Mouse (Mus musculus) 416B (cell line): ENCODE measurements at regions not wholly inside any gene's neighbourhood (a gene's known extent, or its start where the extent isn't known, plus 50 kb on each side); places are given as distances from the start of the nearest gene placed in this dataset.
"Not testable (repeated sequence)": the region's sequence is repeated elsewhere in the genome, so short reads cannot be mapped to it uniquely, and the experiment has no call there.

Experiments used
- DNase-seq: peaks from one replicate; pipeline ENCODE4 v3.0.0; 2011; ENCODE audit warnings: low read depth

DNA sequence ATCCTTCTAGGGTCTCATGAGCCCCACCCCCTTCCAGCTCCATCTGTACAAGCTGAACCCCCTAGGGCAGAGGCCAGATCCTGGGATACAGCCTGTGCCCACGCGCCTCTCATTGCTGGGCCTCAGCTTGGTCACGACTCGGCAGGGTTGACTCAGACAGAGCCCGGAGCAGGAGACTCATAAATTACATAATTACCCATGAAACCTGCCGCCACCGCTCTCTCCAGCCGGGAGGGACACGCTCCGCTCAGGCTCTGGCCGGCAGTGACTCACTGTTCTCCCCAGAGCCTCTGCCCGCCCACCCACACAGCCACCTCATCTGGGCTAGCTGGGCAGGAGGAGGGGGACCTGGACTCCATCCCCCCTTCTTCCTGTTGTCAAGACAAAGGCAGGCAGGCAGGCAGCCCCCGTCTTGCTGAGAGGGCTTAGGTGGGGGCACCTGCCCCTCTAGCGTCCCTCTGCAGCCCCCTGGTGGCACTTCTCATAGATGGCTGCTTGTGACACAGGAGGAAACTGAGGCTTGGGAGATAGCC, 149.6 kb upstream of the Rtl1 start:
- DNase-seq: no peak

DNA sequence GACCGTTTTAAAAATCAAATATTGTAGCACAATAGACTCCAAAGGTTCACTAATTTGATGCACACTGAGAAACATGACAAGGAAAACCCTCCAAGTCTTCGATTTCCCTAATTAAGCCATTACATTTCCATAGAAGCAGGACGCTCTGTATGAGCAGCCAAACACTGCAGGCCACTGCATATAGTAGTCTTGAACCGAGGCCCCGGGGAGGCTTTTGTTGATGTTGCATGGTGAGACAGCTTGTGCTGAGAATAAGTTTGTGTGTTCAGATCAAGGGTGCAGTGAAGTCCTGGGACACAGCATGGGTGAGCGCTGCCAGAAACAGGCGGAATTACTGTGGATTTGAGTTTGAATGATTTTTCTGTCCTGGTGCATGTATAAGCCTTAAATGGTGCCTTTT, 154.9 kb upstream of the Rtl1 start:
- DNase-seq: no peak

DNA sequence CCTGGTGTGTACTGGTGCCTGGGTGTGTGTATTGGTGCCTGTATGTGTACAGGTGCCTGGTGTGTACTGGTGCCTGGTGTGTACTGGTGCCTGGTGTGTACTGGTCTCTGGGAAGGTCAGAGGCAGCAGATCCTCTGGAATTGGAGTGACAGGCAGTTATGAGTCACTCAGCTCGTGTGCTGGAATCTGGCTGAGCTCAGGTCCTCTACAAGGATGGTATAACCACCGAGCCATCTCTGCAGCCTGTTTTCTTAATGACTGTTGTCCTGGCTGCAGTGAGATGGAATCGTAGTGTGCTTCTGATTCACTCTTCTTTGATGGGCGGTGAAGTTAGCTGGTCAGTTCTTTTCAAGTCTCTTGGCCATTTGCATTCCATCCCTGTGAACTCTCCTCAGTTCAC, 164.2 kb upstream of the Rtl1 start:
- DNase-seq: no peak

DNA sequence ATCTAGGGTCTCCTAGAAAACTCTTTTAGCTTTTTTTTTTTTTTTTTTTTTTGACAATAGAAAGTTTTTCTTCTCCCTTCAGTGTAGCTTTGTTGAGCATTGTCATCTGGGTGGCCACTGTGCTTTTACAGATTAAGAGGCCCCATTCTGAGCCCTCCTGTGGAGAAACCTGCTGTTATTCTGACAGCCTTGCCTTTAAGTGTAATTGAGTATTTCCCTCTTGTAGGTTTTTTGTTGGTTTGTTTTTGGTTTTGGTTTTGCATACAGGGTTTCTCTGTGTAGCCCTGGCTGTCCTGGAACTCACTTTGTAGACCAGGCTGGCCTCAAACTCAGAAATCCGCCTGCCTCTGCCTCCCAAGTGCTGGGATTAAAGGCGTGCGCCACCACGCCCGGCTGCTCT, 166.5 kb upstream of the Rtl1 start:
- not testable (repeated sequence) for DNase-seq

DNA sequence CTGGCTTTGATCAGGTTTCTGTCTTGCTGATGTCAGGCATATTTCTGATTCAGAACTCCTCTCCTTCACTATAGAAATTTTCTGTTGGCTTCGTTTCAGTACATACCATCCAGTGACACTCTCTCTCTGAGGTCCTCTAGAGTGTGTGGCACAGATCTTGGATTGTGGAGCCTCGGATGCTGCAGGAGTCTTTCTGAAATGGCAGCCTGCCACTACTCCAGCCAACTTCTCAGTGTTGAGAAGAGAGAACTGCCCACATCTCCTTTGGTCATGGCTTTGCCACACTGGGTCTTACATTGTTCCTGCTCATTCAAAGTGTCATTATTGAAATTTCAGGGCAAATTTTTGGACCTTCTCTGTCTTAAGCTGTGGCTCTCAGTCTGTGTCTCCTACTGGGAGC, 172.4 kb upstream of the Rtl1 start:
- DNase-seq: no peak

DNA sequence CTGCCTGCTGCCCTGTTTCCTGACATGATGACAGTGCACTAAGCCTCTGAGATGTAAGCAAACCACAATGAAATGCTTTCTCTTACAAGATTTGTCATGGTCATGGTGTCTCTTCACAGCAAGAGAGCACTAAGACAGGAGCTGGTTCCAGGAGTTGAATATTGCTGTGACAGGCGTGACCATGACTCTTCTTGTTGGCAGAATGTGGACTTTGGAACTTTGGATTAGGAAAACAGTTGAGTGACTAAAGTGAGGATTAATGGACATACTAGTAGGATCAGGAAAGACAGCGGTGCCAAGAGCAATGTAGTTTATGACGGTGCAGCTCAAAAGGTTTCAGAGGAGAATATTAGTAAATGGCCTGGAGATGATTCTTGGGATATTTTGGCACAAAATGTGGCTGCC, 173.8 kb upstream of the Rtl1 start:
- DNase-seq: no peak

DNA sequence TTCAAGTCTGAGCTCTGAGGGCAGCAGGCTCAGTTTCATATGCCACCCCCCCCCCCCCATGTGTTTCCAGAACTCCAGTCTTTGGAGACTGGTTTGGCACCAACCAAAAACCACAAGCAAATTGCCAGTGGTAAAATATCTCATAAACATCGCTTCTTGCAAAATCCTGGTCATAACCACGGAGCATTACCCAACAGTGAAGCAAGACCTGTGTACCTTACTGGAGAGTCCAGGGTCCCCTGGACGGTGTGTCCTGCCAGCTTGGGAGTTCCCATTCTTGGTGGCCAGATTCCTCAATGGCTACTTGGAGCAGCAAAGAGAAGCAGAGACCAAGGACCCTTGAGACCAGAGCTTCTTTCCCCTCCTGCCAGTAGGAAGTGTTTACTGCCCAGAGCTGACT, 198.7 kb upstream of the Rtl1 start:
- DNase-seq: no peak

DNA sequence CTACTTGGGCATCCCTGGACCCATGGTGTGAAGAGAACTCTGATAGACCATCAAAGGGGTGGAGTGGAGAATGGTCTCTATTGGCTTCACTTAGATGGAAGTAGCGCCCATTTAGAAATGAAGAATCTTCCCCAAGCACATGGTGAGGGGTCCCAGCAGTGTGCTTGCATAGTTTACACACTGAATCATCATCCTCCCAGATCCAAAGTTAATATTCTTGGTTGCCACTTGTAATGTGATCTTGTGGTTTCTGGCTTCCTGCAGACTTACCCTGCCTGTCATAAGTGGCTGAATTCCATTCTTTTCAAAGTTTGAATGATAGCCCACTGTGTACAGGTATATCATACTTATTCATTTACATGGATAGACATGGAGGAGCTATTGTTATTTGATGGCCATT, 199.3 kb upstream of the Rtl1 start:
- no peak for DNase-seq

DNA sequence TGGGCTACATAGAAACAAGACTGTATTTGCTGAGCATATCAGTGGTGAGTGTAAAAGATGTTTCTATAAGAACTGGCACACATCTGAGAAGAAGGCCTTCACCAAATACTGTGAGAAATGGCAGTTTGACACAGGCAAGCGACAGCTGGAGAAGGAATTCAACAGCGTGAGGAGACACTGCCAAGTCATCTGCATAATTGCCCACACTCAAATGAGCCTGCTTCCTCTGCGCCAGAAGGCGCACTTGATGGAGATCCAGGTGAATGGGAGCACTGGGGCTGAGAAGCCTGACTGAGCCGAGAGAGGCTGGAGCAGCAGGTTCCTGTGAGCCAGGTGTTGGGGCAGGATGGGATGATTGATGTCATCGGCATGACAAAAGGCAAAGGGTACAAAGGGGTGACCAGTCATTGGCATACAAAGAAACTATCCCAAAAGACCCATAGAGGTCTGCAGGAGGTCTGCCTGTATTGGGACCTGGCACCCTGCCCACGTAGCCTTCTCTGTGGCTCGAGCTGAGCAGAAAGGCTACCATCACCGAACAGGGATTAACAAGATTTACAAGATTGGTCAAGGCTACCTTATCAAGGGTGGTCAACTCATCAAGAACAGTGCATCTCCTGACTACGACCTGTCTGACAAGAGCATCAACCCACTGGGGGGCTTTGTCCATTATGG, 227.2 kb upstream of the Rtl1 start:
- no peak for DNase-seq

DNA sequence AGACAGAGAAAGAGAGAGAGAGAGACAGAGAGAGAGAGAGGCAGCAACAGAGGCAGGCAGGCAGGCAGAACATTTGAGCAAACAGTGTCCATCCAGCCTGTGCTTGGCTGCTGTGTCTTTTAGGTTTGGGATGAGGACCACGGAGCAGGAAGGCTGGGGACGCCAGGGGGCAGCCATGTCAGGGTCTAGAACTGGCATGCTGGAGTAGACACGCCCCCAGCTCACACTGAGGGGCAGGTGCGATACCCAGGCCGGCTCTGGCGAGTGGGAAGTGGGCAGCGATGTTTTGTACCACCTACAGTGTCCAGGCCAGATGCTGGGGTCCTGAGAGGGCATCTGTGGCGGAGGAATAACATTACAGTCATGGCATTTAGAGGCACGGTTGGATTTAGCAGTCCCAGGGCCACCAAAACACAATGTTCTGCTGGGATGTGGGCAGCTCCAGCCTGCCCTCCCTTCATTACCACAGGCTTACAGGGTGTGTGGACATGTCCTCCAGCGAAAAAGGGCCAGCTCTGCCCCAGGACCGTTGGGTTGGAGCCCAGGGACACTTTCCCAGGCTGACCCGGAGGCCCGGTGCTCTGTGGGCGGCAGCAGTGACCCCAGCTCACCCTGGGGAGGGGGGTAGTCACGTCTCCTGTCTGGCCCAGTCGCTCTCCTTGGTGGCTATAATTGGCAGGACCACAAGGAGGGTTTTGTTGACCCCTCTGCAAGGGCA, 230.3 kb upstream of the Rtl1 start:
- no peak for DNase-seq

DNA sequence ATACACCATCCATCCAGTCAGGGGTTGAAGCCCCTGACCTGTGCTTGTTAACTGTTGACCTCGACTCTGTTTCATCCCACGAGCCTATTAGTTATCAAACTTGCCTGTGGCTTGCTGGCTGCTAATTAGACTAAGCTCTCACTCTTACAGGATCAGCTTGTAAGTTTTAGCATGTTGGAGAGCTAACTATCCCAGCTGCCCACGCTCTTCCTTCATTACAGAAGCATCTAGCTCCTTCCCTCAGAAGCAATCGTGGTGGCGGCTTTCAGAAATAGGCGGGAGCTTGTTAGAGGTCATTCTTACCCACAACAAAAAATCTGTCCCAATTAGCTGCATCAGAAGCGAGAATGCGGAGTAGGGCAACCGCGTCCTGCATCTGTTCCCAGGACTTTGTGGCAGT, 232.8 kb upstream of the Rtl1 start:
- no peak for DNase-seq

DNA sequence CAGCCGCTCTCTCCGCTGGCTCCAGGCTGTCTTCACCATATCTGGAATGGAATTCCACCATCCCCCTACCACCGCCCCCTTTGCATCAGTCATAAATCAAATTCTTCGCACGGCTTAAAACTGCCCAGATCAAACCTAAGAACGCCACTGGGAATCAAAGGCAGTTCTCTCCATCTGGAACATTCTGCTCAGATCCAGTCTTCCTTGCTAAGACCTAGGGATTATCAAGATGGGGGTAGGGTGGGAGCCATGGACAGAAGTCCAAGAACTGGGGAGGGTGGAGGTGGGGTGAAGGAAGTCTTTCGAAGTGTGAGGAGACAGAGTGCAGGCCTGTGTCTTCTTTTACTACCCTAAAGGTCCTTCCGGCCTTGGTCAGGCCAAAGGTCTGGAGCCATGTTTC, 236.4 kb upstream of the Rtl1 start:
- DNase-seq: no peak

DNA sequence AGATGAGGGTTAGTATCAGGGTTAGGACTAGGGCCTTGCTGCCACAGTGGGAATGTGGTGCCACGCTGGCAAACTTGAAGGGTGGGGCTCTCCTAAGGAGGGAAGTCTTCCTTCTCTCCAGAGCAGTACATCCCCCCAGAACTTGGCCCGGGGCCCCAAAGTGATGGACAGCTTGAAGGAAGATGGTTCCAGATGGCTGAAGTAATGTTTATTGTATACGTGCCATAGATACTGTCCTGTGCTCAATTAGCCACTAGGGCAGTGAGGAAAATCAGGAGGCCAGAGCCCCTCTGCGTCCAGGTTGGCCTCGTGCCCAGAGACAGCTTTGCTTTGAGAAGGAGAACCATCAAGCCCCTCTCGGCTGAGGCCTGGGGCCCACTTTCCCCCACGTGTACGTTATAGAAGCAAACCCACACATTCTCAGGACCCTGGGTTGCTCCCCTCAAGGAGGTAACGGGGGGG, 239.0 kb upstream of the Rtl1 start:
- no peak for DNase-seq

DNA sequence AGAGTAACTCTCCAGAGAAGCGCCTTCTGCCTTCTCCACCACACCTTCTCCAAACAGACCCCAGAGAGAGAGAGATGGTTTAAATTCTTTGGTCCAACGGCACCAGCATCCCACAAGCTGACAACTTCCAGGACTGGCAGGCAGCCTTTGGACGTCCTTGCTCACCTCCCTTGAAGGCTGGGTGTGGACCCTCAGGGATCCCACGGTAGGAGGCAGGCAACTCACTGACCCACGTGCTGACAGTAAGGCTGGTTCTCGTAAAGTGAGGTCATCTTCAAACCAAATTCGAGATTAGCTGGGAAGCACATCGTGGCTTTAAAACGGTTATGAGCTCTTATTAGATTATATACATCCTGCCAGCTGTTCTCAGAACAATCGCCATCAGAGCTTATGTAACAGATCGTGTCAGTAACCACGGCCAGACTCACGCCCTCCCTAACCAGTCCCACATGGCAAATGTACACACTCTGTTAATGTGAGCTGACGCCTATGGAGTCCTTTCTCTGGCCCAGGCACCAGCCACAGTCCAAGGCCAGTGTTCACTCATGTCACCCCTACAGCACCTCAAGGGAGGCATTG, 239.9 kb upstream of the Rtl1 start:
- no peak for DNase-seq

DNA sequence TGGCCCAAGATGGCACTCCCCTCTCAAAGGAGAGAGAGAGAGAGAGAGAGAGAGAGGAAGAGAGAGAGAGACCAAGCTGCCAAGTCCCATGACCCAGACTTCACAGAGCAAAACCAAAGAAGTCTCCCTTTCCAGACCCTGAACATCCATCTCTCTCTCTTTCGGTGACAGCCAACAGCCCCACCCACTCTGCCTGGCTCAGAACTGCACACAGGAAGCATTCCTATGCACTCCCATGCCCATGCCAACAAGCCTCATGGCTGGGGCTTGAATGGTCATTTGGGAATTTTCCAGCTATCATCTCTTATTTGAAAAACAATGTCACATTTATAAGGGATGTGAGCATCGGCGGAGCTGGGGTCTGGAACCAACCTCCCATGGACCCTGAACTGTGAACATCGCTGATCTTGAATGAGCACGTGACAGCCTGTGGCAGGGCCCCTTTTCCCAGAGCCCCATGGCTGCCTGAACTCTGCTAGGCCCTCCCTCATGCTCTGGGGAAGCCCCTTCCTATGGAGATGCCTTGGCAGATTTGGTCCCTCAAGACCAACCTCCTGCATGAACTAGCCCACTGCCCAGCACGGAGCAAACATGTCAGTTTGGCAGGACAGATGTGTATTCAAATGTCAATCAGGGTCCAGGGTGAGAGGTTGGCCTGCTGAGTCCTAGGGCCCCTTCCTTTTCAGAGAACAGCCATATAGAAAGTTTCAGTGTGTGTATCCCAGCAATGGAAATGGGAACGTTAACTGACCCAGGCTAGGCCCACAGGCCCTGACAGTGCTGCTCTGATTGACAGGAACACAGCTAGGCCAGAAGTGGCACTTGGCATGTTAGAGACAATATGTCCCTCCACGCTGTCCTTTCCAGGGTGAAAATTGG, 244.8 kb upstream of the Rtl1 start:
- no peak for DNase-seq

DNA sequence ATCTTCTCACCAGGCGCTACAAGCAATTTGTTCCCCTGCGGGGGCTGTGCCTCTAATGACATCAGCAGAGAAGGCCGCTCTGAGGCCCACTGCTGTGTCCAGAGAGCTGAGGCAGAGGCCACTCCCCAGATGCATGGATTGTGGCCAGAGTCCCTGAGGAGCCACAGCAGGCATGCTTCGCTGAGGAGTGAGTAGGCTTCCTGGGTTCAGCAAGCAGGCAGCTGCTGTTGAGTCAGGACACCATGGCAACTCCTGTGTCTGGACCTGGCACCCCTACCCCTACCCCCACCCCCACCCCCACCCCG, 245.4 kb upstream of the Rtl1 start:
- DNase-seq: no peak

DNA sequence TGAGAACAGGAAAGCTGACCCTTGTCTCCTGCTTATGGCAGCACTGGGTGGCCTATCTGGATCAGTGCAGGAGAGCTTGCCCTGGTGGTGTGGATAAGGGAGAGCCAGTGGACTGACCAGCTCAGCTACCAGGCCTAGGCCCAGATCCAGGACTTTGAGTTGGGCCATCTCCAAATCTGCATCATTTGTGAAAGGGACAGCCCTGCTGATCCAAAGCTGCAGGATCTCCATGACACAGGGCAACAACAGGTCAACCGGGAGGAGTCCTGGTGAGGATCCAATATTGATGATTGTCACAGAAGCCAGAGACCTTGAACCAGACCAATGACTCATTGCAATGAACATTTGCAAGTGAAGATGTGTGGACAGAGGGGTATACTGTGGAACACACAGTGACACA, 256.2 kb upstream of the Rtl1 start:
- no peak for DNase-seq

DNA sequence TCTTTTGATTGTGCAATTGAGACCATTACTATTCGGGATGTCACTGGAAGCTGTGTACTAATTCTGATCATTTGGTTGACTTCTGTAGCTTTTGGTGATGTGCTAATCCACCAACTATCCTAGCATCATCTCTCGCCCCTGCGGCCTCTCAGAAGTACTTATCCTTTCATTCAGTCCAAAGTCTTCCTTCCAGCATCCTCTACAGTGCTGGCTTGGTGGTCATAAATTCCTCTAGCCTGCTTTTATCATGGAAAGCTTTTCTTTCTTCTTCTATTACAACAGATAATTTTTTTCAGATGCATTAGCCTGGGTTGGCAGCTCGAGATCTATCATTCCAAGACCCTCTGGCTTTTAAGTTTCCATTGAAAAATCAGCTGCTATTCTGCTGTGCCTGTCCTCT, 257.6 kb upstream of the Rtl1 start:
- DNase-seq: no peak

DNA sequence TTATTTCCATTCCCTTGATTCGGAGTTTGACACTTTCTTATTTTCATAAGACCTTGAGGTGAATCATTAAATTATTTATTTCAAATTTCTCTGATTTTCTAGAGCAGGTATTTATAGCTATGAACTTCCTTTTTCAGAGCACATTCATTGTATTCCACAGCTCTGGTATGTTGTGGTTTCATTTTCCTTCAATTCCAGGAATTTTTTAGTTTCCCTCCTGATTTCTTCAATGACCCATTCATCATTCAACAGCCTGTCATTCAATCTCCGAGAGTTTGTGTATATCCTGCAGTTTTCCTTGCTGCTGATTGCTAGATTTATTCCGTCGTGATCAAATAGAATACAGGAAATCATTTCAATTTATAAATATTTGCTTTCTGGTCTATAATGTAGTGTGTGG, 264.7 kb upstream of the Rtl1 start:
- DNase-seq: no peak

DNA sequence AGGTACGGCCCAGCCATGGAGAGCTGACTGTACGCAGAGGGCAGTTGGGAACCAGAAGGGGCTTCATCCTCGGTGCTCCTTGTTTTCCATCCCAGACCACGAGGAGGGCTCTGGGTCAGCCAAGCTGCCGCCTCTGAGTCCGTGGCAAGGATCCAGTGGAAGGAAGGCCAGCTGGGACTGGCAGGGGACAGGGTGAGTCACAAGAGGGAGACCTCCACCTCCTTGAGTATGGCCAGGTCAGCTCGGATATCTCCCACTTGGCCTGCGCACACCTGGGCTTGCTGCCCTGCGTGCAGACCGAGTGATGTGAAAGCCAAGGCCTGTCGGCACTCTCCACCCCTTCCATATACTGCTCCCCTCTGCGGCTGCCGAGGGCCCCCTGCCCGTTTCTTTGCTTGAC, 270.9 kb upstream of the Rtl1 start:
- no peak for DNase-seq

DNA sequence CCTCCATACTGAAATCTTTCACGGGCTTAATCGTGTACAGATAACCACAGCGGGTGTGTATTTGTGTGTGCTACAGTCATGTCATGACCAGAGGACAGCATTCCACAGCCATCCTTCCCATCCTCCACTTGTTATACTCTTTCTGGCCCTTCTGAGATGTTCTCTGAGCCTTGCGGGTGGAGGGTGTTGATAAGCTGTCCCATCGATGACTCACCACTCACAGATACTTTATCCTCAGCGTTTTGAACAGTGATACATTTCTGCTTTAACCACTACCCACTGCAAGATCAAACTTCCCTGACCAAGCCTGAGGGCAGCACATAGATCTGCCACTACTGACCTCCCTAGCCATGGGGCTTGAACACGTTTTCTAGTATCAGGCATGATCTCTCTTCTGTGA, 274.3 kb upstream of the Rtl1 start:
- DNase-seq: no peak

DNA sequence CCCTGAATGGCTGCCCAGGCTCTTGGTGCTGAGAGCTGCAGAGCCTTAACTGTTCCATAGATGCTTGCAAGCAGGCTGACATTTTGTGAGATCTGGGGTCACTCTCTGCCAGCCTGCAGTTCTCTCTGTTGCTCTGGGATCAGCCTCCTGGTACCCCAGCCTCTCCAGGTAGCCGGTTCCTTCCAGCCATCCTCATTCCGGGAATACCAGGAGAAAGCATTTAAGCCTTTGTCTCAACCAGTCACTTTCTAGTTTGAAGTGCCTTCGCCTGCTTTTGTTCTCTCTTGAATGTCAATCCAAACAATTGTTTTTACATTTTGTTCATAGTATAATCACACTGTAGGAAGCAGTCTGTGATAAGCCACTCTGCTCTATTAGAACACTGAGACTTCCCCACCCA, 281.0 kb upstream of the Rtl1 start:
- DNase-seq: no peak

DNA sequence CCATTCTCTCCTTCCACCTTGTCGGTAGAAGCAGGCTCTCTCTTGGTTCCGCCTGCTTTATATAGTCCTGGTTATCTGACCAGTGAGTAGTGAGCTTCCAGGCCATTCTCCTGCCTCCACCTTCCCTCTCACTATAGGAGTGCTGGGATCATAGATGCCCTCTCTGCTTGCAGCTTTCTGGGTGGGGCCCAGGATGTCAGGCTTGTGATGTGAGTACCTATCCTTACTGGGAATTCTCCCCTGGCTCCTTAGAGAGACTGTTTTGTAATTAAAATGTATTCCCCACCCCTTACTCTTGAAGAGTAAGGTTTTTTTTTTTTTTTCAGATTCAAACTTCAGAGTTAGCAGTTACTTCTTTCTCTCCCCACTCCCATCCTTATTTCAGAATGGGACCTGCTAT, 291.1 kb upstream of the Rtl1 start:
- no peak for DNase-seq
